Mouse (Mus musculus) erythroblast, adult 5-6 weeks (primary cell): ENCODE results near the gene Ovol1. TPM values are rescaled to one million over a fixed set of nuclear protein-coding genes. Genes with fewer than 3 reads are reported as not detected.
A peak's percentile ranks its signal among the peaks of the same experiment; 100 is the strongest.

Experiments
- ATAC-seq: replicated peaks from 2 replicates; pipeline ENCODE4 v1.8.0; 2016; ENCODE audit warnings: moderate number of reproducible peaks, mild to moderate bottlenecking, moderate TSS enrichment, inconsistent platforms; ENCODE audit not compliant: poor library complexity, low FRiP score, severe bottlenecking
- total RNA-seq, 2 experiments: library from RNA; stranded (forward) in 1 of 2; stranded (reverse) in 1 of 2; fragments of 150-400 nt in 1 of 2; fragments of 200-764, 138-1000 nt in 1 of 2; gene quantifications; 2 replicates each; pipeline versions ENCODE4 v1.2.3 to v1.2.4; 2015 to 2017; ENCODE audit warnings: low replicate concordance in 2 of 2

Gene Ovol1
- total RNA-seq, 2 experiments from 2014 or later: not detected

GRCm38 (mm10) chr19:5532520-5532919 lies 27.9 kb downstream of the Ovol1 start:
- ATAC-seq: no peak

- no peak for ATAC-seq
Observed at GRCm38 (mm10) chr19:5530138-5530524, 30.3 kb downstream of the Ovol1 start.

GRCm38 (mm10) chr19:5529325-5530137 lies 30.9 kb downstream of the Ovol1 start:
- peak; percentile 97 for ATAC-seq

GRCm38 (mm10) chr19:5525204-5525603 lies 35.2 kb downstream of the Ovol1 start:
- no peak for ATAC-seq

- ATAC-seq: no peak
Observed at GRCm38 (mm10) chr19:5518721-5519120, 41.7 kb downstream of the Ovol1 start.

- no peak for ATAC-seq
Observed at GRCm38 (mm10) chr19:5516906-5517505, 43.4 kb downstream of the Ovol1 start.

- 0 out of 2 replicates have a peak, but pooled peaks have one; percentile 40 for ATAC-seq
Observed at GRCm38 (mm10) chr19:5515840-5516777, 44.3 kb downstream of the Ovol1 start.

- ATAC-seq: no peak
Observed at GRCm38 (mm10) chr19:5513005-5513349, 47.5 kb downstream of the Ovol1 start.

GRCm38 (mm10) chr19:5512091-5513004 lies 48.1 kb downstream of the Ovol1 start:
- no peak for ATAC-seq

GRCm38 (mm10) chr19:5511074-5511632 lies 49.3 kb downstream of the Ovol1 start:
- 0 out of 2 replicates have a peak, but pooled peaks have one; percentile 23 for ATAC-seq

- ATAC-seq: peak; percentile 97
Observed at GRCm38 (mm10) chr19:5510031-5511026, 50.1 kb downstream of the Ovol1 start, which contains the start of gene Snx32. Gene Snx32 (minus strand): TSS chr19:5510538.

- ATAC-seq: no peak
Observed at GRCm38 (mm10) chr19:5503687-5504086, 56.8 kb downstream of the Ovol1 start, which contains the start of gene 1700020D05Rik. Gene 1700020D05Rik (minus strand): TSS chr19:5503787.

- no peak for ATAC-seq
Observed at GRCm38 (mm10) chr19:5500330-5500875, 60.0 kb downstream of the Ovol1 start.
